Mouse (Mus musculus) heart, adult 11 months (tissue): Measurements from ENCODE around the gene Prkci.

Experiments used
- DNase-seq: peaks from one replicate; pipeline ENCODE4 v3.0.0; 2022

Prkci gene

GRCm38 (mm10) chr3:31049087-31049486 lies 53.5 kb downstream of the Prkci start:
- DNase-seq: no peak

GRCm38 (mm10) chr3:31050375-31050774 lies 54.8 kb downstream of the Prkci start:
- DNase-seq: no peak

- DNase-seq: no peak
Measured at GRCm38 (mm10) chr3:31051730-31052129, 56.2 kb downstream of the Prkci start.

- no peak for DNase-seq
Measured at GRCm38 (mm10) chr3:31053191-31053590, 57.6 kb downstream of the Prkci start.

- DNase-seq: no peak
Measured at GRCm38 (mm10) chr3:31054888-31055287, 59.3 kb downstream of the Prkci start.

- peak; percentile 97 for DNase-seq
Measured at GRCm38 (mm10) chr3:31056047-31056650, 60.6 kb downstream of the Prkci start.

- peak; percentile 99 for DNase-seq
Measured at GRCm38 (mm10) chr3:31056651-31057627, 61.4 kb downstream of the Prkci start.

GRCm38 (mm10) chr3:31060745-31061102 lies 65.2 kb downstream of the Prkci start:
- no peak for DNase-seq

- peak; percentile 95 for DNase-seq
Measured at GRCm38 (mm10) chr3:31061103-31061785, 65.7 kb downstream of the Prkci start.

- DNase-seq: no peak
Measured at GRCm38 (mm10) chr3:31061786-31062120, 66.2 kb downstream of the Prkci start.

- DNase-seq: peak; percentile 77
Measured at GRCm38 (mm10) chr3:31062325-31062724, 66.8 kb downstream of the Prkci start.

GRCm38 (mm10) chr3:31068482-31068881 lies 72.9 kb downstream of the Prkci start:
- DNase-seq: no peak

- no peak for DNase-seq
Measured at GRCm38 (mm10) chr3:31071804-31072203, 76.3 kb downstream of the Prkci start.

- DNase-seq: peak; percentile 94
Measured at GRCm38 (mm10) chr3:31075808-31076207, 80.3 kb downstream of the Prkci start.

GRCm38 (mm10) chr3:31077068-31077703 lies 81.6 kb downstream of the Prkci start:
- no peak for DNase-seq

GRCm38 (mm10) chr3:31079450-31079849 lies 83.9 kb downstream of the Prkci start:
- DNase-seq: no peak

- no peak for DNase-seq
Measured at GRCm38 (mm10) chr3:31080791-31081502, 85.4 kb downstream of the Prkci start.

- no peak for DNase-seq
Measured at GRCm38 (mm10) chr3:31082838-31083506, 87.4 kb downstream of the Prkci start.

- peak; percentile 96 for DNase-seq
Measured at GRCm38 (mm10) chr3:31083507-31084245, 88.1 kb downstream of the Prkci start.

- no peak for DNase-seq
Measured at GRCm38 (mm10) chr3:31085000-31085399, 89.5 kb downstream of the Prkci start.
